Mouse (Mus musculus): ENCODE measurements around the gene Pigw. TPM values are rescaled to one million over a fixed set of nuclear protein-coding genes. Genes with fewer than 3 reads are reported as not detected.
A peak's percentile ranks its signal among the peaks of the same experiment; 100 is the strongest.

Gene Pigw
- polyA plus RNA-seq, 1 experiment = 4.5 TPM

DNA sequence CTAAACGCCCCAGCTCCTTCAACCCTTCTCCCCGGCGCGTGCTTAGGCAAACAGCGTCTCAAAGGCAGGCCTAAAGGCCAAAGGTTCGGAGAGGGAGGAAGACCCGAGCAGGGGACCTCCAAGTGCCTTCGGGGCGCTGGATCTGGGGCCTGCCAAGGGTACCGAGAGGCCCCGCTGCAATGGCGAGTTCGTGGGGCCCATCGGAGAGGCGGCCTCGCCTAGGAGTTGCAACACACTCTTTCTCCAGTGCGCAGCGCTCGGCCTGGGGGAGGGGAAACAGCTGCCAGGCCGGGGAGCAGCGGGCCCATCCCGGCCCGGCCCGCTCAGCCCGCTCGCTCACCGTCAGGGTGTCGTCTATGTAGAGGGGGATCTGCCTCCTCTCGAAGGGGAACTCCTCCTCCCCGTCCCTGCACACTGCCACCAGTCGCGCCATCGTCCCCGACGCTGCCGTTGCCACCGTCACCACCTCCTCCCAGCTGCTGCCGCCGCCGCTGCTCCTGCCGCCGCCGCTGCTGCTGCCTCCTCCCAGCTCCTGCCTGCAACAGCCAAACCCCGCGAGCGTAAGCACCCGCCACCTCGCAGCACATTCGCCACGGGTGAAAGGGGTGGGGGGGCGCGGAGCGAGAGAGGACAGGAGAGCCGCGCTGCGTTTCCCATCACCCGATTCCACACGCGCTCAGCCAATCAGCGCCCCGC lies 10.4 kb downstream of the Pigw start:
- H3K27me3 ChIP-seq (ENCODE audit: control insufficient read depth, insufficient read depth, insufficient read length) = no peaks in the 10 kb centered on the region
- peak; percentile 56 for TF ChIP-seq E2F4 (IDR thresholded peaks at IDR 0.05; ENCODE audit: insufficient read depth)
- TF ChIP-seq CEBPB (IDR thresholded peaks at IDR 0.05; ENCODE audit: insufficient read depth, poor library complexity, severe bottlenecking) = 0 out of 2 replicates have a peak, but pooled peaks have one; percentile 45
- peak in 2 of 3 experiments; percentile 37 to 39 for TF ChIP-seq MYOD1 (IDR thresholded peaks at IDR 0.05; ENCODE audit: control insufficient read depth in 1 of 3, insufficient read length in 2 of 3, low read depth in 2 of 3)
- TF ChIP-seq POLR2A (IDR thresholded peaks at IDR 0.05; ENCODE audit: insufficient read length, low read depth) = peak; percentile 95
- peak; percentile 26 to 71 (median 67) for TF ChIP-seq MYOG (IDR thresholded peaks at IDR 0.05; ENCODE audit: control insufficient read depth in 1 of 3, insufficient read depth in 1 of 3, insufficient read length in 2 of 3, low read depth in 2 of 3)
- TF ChIP-seq SRF (IDR thresholded peaks at IDR 0.05; ENCODE audit: control insufficient read depth, insufficient read length, low read depth) = no peak
- TF ChIP-seq POLR2AphosphoS2 (IDR thresholded peaks at IDR 0.05; ENCODE audit: insufficient read length, low read depth) = peak; percentile 88
- no peak for TF ChIP-seq USF1 (IDR thresholded peaks at IDR 0.05; ENCODE audit: low read depth)
- TF ChIP-seq REST (IDR thresholded peaks at IDR 0.05; ENCODE audit: insufficient read depth, insufficient read length) = no peak
- TF ChIP-seq MAX (IDR thresholded peaks at IDR 0.05; ENCODE audit: low read depth) = no peak
- TF ChIP-seq TCF12 (IDR thresholded peaks at IDR 0.05; ENCODE audit: insufficient read depth, poor library complexity, severe bottlenecking) = no peak
- TF ChIP-seq TCF3 (IDR thresholded peaks at IDR 0.05; ENCODE audit: insufficient read length, low read depth) = peak; percentile 15
- peak overlapping the region; percentile 89 for H3ac ChIP-seq (ENCODE audit: control insufficient read depth, insufficient read length)
- peaks cover 59% of the 10 kb centered on the region for H3K79me2 ChIP-seq (ENCODE audit: control insufficient read depth, insufficient read depth)
- peak overlapping the region; percentile 88 for H3K4me2 ChIP-seq (ENCODE audit: low read depth)
- no peaks in the 10 kb centered on the region for H3K36me3 ChIP-seq (ENCODE audit: control insufficient read depth, insufficient read depth)
- H3K4me3 ChIP-seq = peak overlapping the region; percentile 71

DNA sequence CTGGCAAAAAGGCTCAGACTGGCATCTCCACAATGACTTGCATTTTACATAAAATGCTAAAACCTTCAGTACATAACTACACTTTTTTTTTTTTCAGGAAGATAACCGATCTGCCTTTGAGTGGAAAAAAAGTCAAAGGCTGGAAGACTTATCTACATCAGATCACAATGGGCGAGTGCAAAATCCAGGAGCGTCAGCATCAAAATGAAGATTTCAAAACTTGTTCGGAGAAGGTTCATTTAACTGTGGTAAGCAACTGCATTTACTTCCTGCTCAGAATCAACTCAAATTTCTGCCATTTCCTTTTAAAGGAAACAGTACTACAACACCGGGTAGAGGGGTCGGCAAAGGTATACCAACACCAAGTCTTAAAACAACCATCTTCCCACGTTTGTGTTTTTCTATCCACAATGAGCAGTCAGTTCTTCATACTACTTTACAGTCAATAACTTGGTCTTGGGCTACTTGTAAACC lies 11.3 kb downstream of the Pigw start:
- H3K4me3 ChIP-seq = peak overlapping the region; percentile 71
- peak overlapping the region; percentile 89 for H3ac ChIP-seq (ENCODE audit: control insufficient read depth, insufficient read length)
- H3K36me3 ChIP-seq (ENCODE audit: control insufficient read depth, insufficient read depth) = no peaks in the 10 kb centered on the region
- no peaks in the 10 kb centered on the region for H3K27me3 ChIP-seq (ENCODE audit: control insufficient read depth, insufficient read depth, insufficient read length)
- peaks cover 68% of the 10 kb centered on the region for H3K79me2 ChIP-seq (ENCODE audit: control insufficient read depth, insufficient read depth)
- H3K4me2 ChIP-seq (ENCODE audit: low read depth) = peak overlapping the region; percentile 88
- TF ChIP-seq E2F4 (IDR thresholded peaks at IDR 0.05; ENCODE audit: insufficient read depth) (no peak), MAX (IDR thresholded peaks at IDR 0.05; ENCODE audit: low read depth) (no peak), USF1 (IDR thresholded peaks at IDR 0.05; ENCODE audit: low read depth) (no peak), MYOG (IDR thresholded peaks at IDR 0.05; ENCODE audit: control insufficient read depth in 1 of 3, insufficient read depth in 1 of 3, insufficient read length in 2 of 3, low read depth in 2 of 3) (no peak), POLR2A (IDR thresholded peaks at IDR 0.05; ENCODE audit: insufficient read length, low read depth) (no peak), SRF (IDR thresholded peaks at IDR 0.05; ENCODE audit: control insufficient read depth, insufficient read length, low read depth) (no peak), TCF3 (IDR thresholded peaks at IDR 0.05; ENCODE audit: insufficient read length, low read depth) (no peak)

DNA sequence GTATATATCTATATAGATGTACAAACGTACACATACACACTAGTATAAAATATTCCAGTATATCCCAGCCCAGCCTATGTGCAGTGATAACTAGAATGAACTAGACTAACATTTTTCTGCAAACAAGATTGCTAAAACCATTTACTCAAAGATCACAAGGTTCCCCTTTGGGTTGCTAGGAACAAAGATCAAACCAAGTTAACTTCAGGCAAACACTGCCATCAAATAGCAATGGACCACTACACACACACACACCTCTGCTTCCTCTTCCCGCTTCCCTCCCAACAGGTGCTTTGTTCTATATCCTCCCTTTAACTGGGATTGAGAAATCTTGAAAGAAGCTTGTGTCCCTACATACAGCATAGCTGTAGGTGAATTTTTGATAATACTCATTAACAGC lies 12.5 kb downstream of the Pigw start:
- no peak overlapping the region for H3K4me3 ChIP-seq
- peaks cover 80% of the 10 kb centered on the region for H3K79me2 ChIP-seq (ENCODE audit: control insufficient read depth, insufficient read depth)
- no peak for TF ChIP-seq TCF12 (IDR thresholded peaks at IDR 0.05; ENCODE audit: insufficient read depth, poor library complexity, severe bottlenecking)
- no peak for TF ChIP-seq REST (IDR thresholded peaks at IDR 0.05; ENCODE audit: insufficient read depth, insufficient read length)
- peak overlapping the region; percentile 88 for H3K4me2 ChIP-seq (ENCODE audit: low read depth)
- no peak overlapping the region for H3ac ChIP-seq (ENCODE audit: control insufficient read depth, insufficient read length)
- H3K36me3 ChIP-seq (ENCODE audit: control insufficient read depth, insufficient read depth) = no peaks in the 10 kb centered on the region
- no peaks in the 10 kb centered on the region for H3K27me3 ChIP-seq (ENCODE audit: control insufficient read depth, insufficient read depth, insufficient read length)

DNA sequence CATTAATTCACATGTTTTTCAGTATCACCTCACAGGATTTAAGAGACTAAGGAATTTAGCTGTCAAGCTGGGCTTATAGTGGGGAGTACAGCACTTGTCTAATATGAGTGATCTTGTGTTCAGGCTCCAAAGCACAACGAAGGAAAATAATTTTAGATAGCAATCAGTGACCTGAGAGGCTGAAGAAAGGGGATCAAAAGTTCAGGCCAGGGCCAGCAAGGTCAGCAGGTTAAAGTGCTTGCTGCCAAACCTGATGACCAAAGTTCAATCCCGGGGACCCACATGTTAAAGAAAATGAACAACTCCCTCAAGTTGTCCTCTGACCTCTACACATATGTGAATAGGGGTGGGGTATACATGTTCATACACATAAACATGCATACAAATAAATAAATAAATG lies 14.8 kb downstream of the Pigw start:
- Histone ChIP-seq H3K27me3 (ENCODE audit: control insufficient read depth, insufficient read depth, insufficient read length) (no peaks in the 10 kb centered on the region), H3K36me3 (ENCODE audit: control insufficient read depth, insufficient read depth) (peaks cover 13% of the 10 kb centered on the region), H3K79me2 (ENCODE audit: control insufficient read depth, insufficient read depth) (peaks cover 76% of the 10 kb centered on the region), H3K4me2 (ENCODE audit: low read depth) (no peak overlapping the region), H3ac (ENCODE audit: control insufficient read depth, insufficient read length) (no peak overlapping the region), H3K4me3 (no peak overlapping the region)
- TF ChIP-seq TCF12 (IDR thresholded peaks at IDR 0.05; ENCODE audit: insufficient read depth, poor library complexity, severe bottlenecking) (no peak), MYOG (IDR thresholded peaks at IDR 0.05; ENCODE audit: control insufficient read depth in 1 of 3, insufficient read depth in 1 of 3, insufficient read length in 2 of 3, low read depth in 2 of 3) (no peak), SRF (IDR thresholded peaks at IDR 0.05; ENCODE audit: control insufficient read depth, insufficient read length, low read depth) (no peak), POLR2AphosphoS2 (IDR thresholded peaks at IDR 0.05; ENCODE audit: insufficient read length, low read depth) (no peak), TCF3 (IDR thresholded peaks at IDR 0.05; ENCODE audit: insufficient read length, low read depth) (no peak)

DNA sequence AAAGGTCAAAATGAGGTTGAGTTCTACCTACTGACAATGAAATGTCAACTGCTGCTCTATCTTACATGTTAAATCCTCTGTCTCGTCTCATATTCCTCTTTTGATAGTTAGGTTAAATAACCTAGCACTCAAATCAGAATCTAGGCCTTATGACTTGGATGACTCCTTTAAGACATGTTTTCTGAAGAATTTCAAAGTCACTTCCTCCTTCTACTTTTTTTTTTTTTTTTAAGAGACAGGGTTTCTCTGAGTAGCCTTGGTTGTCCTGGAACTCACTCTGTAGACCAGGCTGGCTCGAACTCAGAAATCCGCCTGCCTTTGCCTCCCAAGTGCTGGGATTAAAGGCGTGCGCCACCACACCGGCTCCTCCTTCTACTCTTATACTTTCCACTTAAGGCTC lies 24.8 kb downstream of the Pigw start:
- Histone ChIP-seq H3K4me3 (no peak overlapping the region), H3K4me2 (ENCODE audit: low read depth) (no peak overlapping the region), H3K36me3 (ENCODE audit: control insufficient read depth, insufficient read depth) (peaks cover 82% of the 10 kb centered on the region), H3K79me2 (ENCODE audit: control insufficient read depth, insufficient read depth) (peaks cover 16% of the 10 kb centered on the region), H3ac (ENCODE audit: control insufficient read depth, insufficient read length) (no peak overlapping the region), H3K27me3 (ENCODE audit: control insufficient read depth, insufficient read depth, insufficient read length) (no peaks in the 10 kb centered on the region)
- TF ChIP-seq TCF12 (IDR thresholded peaks at IDR 0.05; ENCODE audit: insufficient read depth, poor library complexity, severe bottlenecking) = no peak
- TF ChIP-seq MYOD1 (IDR thresholded peaks at IDR 0.05; ENCODE audit: control insufficient read depth in 1 of 3, insufficient read length in 2 of 3, low read depth in 2 of 3) = no peak
- no peak for TF ChIP-seq CEBPB (IDR thresholded peaks at IDR 0.05; ENCODE audit: insufficient read depth, poor library complexity, severe bottlenecking)
- no peak for TF ChIP-seq MAX (IDR thresholded peaks at IDR 0.05; ENCODE audit: low read depth)
- TF ChIP-seq E2F4 (IDR thresholded peaks at IDR 0.05; ENCODE audit: insufficient read depth) = no peak
- TF ChIP-seq POLR2AphosphoS2 (IDR thresholded peaks at IDR 0.05; ENCODE audit: insufficient read length, low read depth) = no peak
- no peak for TF ChIP-seq REST (IDR thresholded peaks at IDR 0.05; ENCODE audit: insufficient read depth, insufficient read length)
